Mouse (Mus musculus) adrenal gland, postnatal 25 days (tissue): Measurements from ENCODE around the gene Rps15a. TPM values are rescaled to one million over a fixed set of nuclear protein-coding genes. Genes with fewer than 3 reads are reported as not detected.

Experiments
- DNase-seq: peaks from one replicate; pipeline ENCODE4 v3.0.0; 2021; ENCODE audit warnings: mixed read lengths
- total RNA-seq: library from RNA; stranded (reverse); gene quantifications from 2 replicates; pipeline ENCODE4 v1.2.3, GENCODE M21; 2021

The Rps15a gene
- total RNA-seq, 1 experiment from 2014 or later: 804 TPM

GRCm38 (mm10) chr7:118116787-118117538 is 975 bp upstream of the Rps15a start:
- DNase-seq: no peak

- no peak for DNase-seq
These were observed 483 bp downstream of the Rps15a start for GRCm38 (mm10) chr7:118115533-118115876.

GRCm38 (mm10) chr7:118113541-118114297 is 2.3 kb downstream of the Rps15a start:
- no peak for DNase-seq

- no peak for DNase-seq
These were observed 4.9 kb downstream of the Rps15a start for GRCm38 (mm10) chr7:118111128-118111527.

GRCm38 (mm10) chr7:118107671-118108070 is 8.3 kb downstream of the Rps15a start:
- no peak for DNase-seq

- no peak for DNase-seq
These were observed 11.4 kb downstream of the Rps15a start for GRCm38 (mm10) chr7:118104458-118105052.

GRCm38 (mm10) chr7:118103462-118104379 is 12.3 kb downstream of the Rps15a start:
- DNase-seq: no peak

- no peak for DNase-seq
These were observed 13.1 kb downstream of the Rps15a start for GRCm38 (mm10) chr7:118102678-118103461.

- DNase-seq: no peak
These were observed 13.8 kb downstream of the Rps15a start for GRCm38 (mm10) chr7:118102231-118102630.

- no peak for DNase-seq
These were observed 18.4 kb downstream of the Rps15a start for GRCm38 (mm10) chr7:118097615-118098014.

- no peak for DNase-seq
These were observed 36.0 kb downstream of the Rps15a start for GRCm38 (mm10) chr7:118079987-118080386.

GRCm38 (mm10) chr7:118079097-118079496 is 36.9 kb downstream of the Rps15a start:
- DNase-seq: no peak

- DNase-seq: no peak
These were observed 48.7 kb downstream of the Rps15a start for GRCm38 (mm10) chr7:118067261-118067660.

GRCm38 (mm10) chr7:118056300-118056699 is 59.7 kb downstream of the Rps15a start:
- no peak for DNase-seq

Other genes with a start within 250 kb of the Rps15a start
- 152 and 176 TPM in 2 replicates for gene Arl6ip1, start 13.5 kb upstream of the Rps15a start, total RNA-seq
- gene Smg1, start 127.5 kb upstream of the Rps15a start, total RNA-seq: 52.8 and 55.6 TPM in 2 replicates